Mouse (Mus musculus): ENCODE results near the gene Lrrc41. TPM values are rescaled to one million over a fixed set of nuclear protein-coding genes. Genes with fewer than 3 reads are reported as not detected.

The Lrrc41 gene
- total RNA-seq (2014; rRNA removed; ENCODE audit: low replicate concordance) (69.4 and 85.5 TPM in 2 replicates), polyA plus RNA-seq (2015; fragmentation: Nextera tagmentation; extraction: Ambion mirVana) (32.2 and 35.9 TPM in 2 replicates)

DNA sequence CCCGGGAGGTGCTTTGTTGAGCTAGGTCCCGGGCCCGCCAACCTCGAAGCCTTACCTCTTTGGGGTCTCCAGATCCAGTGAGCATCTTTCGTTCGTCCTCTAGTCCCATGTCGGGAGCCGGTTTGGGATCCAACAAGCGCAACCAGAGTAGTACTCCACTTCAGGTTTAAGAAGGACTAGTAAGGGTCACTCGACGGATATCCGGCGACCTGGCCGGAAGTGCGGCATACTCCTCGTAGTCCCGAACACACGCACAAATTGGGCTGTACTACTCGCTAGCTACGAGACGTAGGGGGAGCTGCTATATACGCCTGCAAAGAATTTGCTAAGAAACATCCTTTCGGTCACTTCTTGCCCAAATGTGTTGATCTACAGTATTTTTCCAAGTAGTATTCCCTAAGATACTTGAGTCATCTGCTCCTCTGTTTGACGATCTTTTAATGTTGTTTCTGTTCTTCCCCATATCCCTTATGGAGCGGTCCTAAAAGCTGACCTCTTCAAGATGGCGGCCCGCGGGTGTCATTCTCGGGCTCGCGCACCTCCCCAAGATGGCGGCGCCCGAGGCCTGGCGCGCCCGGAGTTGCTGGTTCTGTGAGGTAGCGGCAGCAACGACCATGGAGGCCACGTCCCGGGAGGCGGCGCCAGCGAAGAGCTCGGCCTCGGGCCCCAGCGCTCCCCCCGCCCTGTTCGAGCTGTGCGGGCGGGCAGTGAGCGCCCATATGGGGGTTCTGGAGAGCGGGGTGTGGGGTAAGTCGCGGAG is at the start of gene Lrrc41, which contains the start of gene Uqcrh:
TSS of gene Lrrc41 (plus strand) at position 409 of the 760 bp plus-strand sequence.
TSS of gene Uqcrh (minus strand) at position 211 of the 760 bp plus-strand sequence.
- Histone ChIP-seq H3K4me3 (ENCODE audit: low read depth, low read length) (peak within 1 kb of the TSS; percentile 92), H3K4me2 (ENCODE audit: low read depth, low read length) (peak within 1 kb of the TSS; percentile 85), H3K4me1 (ENCODE audit: control insufficient read depth, insufficient read depth) (peaks cover 23% of the 10 kb centered on the region), H3K9me3 (replicated peaks; ENCODE audit: control insufficient read depth, low read length) (no peaks in the 10 kb centered on the region), H3K36me3 (replicated peaks; ENCODE audit: control insufficient read depth, insufficient read depth, low read length) (peaks cover 12% of the 10 kb centered on the region), H3K9ac (replicated peaks; ENCODE audit: low read depth, low read length) (peak within 1 kb of the TSS; percentile 99), H3K27me3 (ENCODE audit: control insufficient read depth, insufficient read depth, low read length) (no peaks in the 10 kb centered on the region), H3K27ac (ENCODE audit: low read depth) (peak within 1 kb of the TSS; percentile 99)
- peak; percentile 88 for TF ChIP-seq EP300 (IDR thresholded peaks at IDR 0.05; ENCODE audit: low read depth)
- no peak for TF ChIP-seq CTCF (IDR thresholded peaks at IDR 0.05; ENCODE audit: low read depth)
- DNase-seq (ENCODE audit: low spot score): peak; percentile 94
- under 1% methylated on average over 53 of the region's 55 CpGs for WGBS
- peak; percentile 88 for ATAC-seq (ENCODE audit: insufficient read depth, low read depth)

DNA sequence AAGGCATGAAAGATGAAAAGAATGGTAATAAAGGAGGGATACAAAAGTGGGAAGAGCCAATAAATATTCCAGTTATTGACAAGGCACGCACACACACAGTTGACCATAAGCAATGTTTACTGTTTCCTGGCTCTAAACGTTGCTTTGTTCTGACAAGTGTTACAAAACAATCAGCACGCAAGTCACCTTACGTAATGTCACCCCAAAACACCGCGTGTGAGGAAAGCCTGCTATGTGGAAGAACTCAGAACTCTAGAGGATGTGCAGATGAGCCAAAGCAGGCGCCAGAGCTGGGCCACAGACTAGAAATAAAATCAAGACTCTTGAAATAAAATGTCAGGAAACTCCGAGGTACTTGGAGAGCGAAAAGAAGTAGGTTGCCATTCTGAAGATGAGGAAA is 42.2 kb upstream of the Lrrc41 start:
- peaks cover 43% of the 10 kb centered on the region for H3K36me3 ChIP-seq (replicated peaks; ENCODE audit: control insufficient read depth, insufficient read depth, low read length)
- WGBS: 83% methylated on average over 9 of the region's 9 CpGs
- H3K4me2 ChIP-seq (ENCODE audit: low read depth, low read length): no peak overlapping the region
- no peak overlapping the region for H3K27ac ChIP-seq (ENCODE audit: low read depth)
- TF ChIP-seq CTCF (IDR thresholded peaks at IDR 0.05; ENCODE audit: low read depth) (no peak), EP300 (IDR thresholded peaks at IDR 0.05; ENCODE audit: low read depth) (no peak)
- no peaks in the 10 kb centered on the region for H3K9me3 ChIP-seq (replicated peaks; ENCODE audit: control insufficient read depth, low read length)
- ATAC-seq (ENCODE audit: insufficient read depth, low read depth) (no peak), DNase-seq (ENCODE audit: low spot score) (no peak)
- H3K9ac ChIP-seq (replicated peaks; ENCODE audit: low read depth, low read length): no peak overlapping the region
- no peak overlapping the region for H3K4me3 ChIP-seq (ENCODE audit: low read depth, low read length)
- no peaks in the 10 kb centered on the region for H3K27me3 ChIP-seq (ENCODE audit: control insufficient read depth, insufficient read depth, low read length)
- H3K4me1 ChIP-seq (ENCODE audit: control insufficient read depth, insufficient read depth): no peaks in the 10 kb centered on the region

DNA sequence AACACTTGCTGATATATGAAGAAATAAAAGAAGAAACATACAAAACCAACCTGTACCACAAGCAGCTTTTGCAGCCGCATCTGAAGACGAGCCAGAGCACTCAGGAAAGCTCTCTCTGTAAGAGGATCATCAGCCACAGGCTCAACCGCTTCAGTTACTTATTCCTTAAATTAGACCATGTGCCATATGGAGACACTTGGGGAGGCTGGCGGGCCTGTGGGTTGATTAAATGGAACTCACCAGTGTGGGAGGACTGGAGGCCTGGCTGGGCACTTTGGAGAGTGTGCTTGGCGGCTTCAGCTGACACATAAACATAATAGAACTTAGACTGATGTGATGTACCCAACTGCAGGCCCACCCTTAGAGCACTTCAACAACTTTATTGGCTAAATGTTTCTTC is 41.7 kb upstream of the Lrrc41 start:
- Histone ChIP-seq H3K4me2 (ENCODE audit: low read depth, low read length) (no peak overlapping the region), H3K27ac (ENCODE audit: low read depth) (no peak overlapping the region), H3K9ac (replicated peaks; ENCODE audit: low read depth, low read length) (no peak overlapping the region), H3K9me3 (replicated peaks; ENCODE audit: control insufficient read depth, low read length) (no peaks in the 10 kb centered on the region), H3K27me3 (ENCODE audit: control insufficient read depth, insufficient read depth, low read length) (no peaks in the 10 kb centered on the region), H3K36me3 (replicated peaks; ENCODE audit: control insufficient read depth, insufficient read depth, low read length) (peaks cover 47% of the 10 kb centered on the region), H3K4me3 (ENCODE audit: low read depth, low read length) (no peak overlapping the region), H3K4me1 (ENCODE audit: control insufficient read depth, insufficient read depth) (no peaks in the 10 kb centered on the region)
- DNase-seq (ENCODE audit: low spot score): no peak
- WGBS: 86% methylated on average over 5 of the region's 5 CpGs
- TF ChIP-seq CTCF (IDR thresholded peaks at IDR 0.05; ENCODE audit: low read depth): no peak
- no peak for TF ChIP-seq EP300 (IDR thresholded peaks at IDR 0.05; ENCODE audit: low read depth)
- ATAC-seq (ENCODE audit: insufficient read depth, low read depth): no peak

DNA sequence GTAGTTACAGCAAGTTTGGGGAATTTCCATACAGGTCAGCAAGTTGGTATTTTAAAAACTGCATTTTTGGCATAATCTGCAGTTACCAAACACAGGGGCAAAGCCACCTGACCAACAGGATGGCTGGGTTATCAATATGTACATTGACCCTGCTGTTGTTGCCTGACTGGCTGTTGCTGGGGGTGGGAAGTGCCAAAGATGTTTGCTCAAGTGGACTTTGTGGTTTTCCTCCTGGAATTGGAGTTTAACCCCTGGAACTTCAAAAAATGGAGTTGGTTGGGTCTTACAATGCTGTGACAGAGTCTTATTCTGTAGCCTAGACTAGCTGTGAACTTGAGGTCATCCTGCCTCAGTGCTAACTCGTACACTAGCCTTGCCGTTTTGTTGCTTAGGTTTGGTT is 34.6 kb upstream of the Lrrc41 start:
- no peak for DNase-seq (ENCODE audit: low spot score)
- H3K27me3 ChIP-seq (ENCODE audit: control insufficient read depth, insufficient read depth, low read length): no peaks in the 10 kb centered on the region
- WGBS: 93% methylated on average over 2 of the region's 2 CpGs
- no peaks in the 10 kb centered on the region for H3K4me1 ChIP-seq (ENCODE audit: control insufficient read depth, insufficient read depth)
- H3K4me2 ChIP-seq (ENCODE audit: low read depth, low read length): no peak overlapping the region
- TF ChIP-seq CTCF (IDR thresholded peaks at IDR 0.05; ENCODE audit: low read depth): no peak
- TF ChIP-seq EP300 (IDR thresholded peaks at IDR 0.05; ENCODE audit: low read depth): no peak
- H3K4me3 ChIP-seq (ENCODE audit: low read depth, low read length): no peak overlapping the region
- H3K9me3 ChIP-seq (replicated peaks; ENCODE audit: control insufficient read depth, low read length): no peaks in the 10 kb centered on the region
- ATAC-seq (ENCODE audit: insufficient read depth, low read depth): no peak
- H3K36me3 ChIP-seq (replicated peaks; ENCODE audit: control insufficient read depth, insufficient read depth, low read length): peaks cover 54% of the 10 kb centered on the region
- H3K27ac ChIP-seq (ENCODE audit: low read depth): no peak overlapping the region
- no peak overlapping the region for H3K9ac ChIP-seq (replicated peaks; ENCODE audit: low read depth, low read length)

DNA sequence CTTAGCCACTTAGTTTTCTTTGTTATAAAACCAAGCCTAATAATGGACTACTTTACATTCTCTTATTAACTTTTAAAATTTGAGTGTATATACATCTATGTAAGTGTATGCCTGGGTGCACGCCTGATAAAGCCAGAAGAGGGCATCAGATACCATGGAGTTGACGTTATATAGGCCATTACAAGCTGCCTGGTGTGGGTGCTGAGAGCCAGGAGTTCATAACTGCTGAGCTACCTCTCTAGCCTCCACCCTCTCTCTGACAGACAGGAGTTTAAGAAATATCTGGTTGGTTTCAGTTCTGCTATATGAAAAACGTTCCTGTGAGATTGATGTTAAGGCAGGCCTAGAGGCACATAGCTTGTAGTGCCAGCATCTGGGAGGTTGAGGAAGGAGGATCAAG is 32.9 kb upstream of the Lrrc41 start:
- no peak overlapping the region for H3K9ac ChIP-seq (replicated peaks; ENCODE audit: low read depth, low read length)
- no peak for DNase-seq (ENCODE audit: low spot score)
- H3K9me3 ChIP-seq (replicated peaks; ENCODE audit: control insufficient read depth, low read length): no peaks in the 10 kb centered on the region
- H3K4me2 ChIP-seq (ENCODE audit: low read depth, low read length): no peak overlapping the region
- H3K36me3 ChIP-seq (replicated peaks; ENCODE audit: control insufficient read depth, insufficient read depth, low read length): peaks cover 53% of the 10 kb centered on the region
- H3K27ac ChIP-seq (ENCODE audit: low read depth): no peak overlapping the region
- no peaks in the 10 kb centered on the region for H3K27me3 ChIP-seq (ENCODE audit: control insufficient read depth, insufficient read depth, low read length)
- H3K4me1 ChIP-seq (ENCODE audit: control insufficient read depth, insufficient read depth): no peaks in the 10 kb centered on the region
- TF ChIP-seq CTCF (IDR thresholded peaks at IDR 0.05; ENCODE audit: low read depth) (no peak), EP300 (IDR thresholded peaks at IDR 0.05; ENCODE audit: low read depth) (no peak)
- H3K4me3 ChIP-seq (ENCODE audit: low read depth, low read length): no peak overlapping the region
- no peak for ATAC-seq (ENCODE audit: insufficient read depth, low read depth)
- 71% methylated on average over 3 of the region's 3 CpGs for WGBS
